Mouse (Mus musculus): ENCODE measurements at regions not wholly inside any gene's neighbourhood (a gene's known extent, or its start where the extent isn't known, plus 50 kb on each side); places are given as distances from the start of the nearest gene placed in this dataset.

DNA sequence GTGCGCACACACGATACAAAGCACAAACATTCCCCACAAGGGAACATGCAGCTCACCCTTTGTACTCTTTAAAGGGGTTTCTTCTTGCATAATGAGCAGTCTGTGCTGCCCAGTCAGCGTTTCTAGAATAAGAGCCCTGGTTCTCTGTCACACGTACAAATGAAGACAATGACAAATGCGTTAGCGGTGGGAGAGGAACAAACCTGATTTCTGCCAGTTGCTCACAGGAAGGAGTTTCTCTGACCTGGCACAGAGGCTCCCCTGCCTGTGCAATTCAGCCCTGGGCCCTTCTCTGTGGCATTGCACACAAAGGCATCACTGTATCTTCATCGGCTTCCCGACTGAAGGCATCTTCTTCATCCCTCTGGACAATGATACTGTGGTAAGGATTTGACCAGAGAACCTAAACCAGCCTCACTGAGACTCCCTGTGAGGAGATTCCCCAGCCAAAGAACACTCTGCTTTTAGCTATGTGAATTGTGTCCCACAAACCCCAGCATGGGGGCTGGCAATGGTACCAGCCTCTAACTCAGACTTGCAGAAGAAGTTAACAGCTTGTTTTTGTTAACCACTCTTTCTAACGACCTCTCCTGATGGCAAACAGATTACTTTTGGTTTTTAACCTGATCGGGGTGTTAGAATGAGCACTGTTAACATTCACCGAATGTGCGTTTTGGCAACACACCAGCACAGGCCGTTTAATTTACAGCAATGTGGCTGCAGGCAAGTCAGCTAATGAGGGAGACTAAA is 139.5 kb upstream of the Nabp1 start:
- Histone ChIP-seq H3K4me3 (no peak overlapping the region), H3K27ac (no peak overlapping the region)
- intact Hi-C loops (cut with DNase I), result loop anchor here (5.0 kb wide), 1 partner anchor 960 kb away; no protein-coding TSS in a partner anchor
- no peak for DNase-seq (ENCODE audit: extremely low spot score in 1 of 2, low spot score in 2 of 2)
- TF ChIP-seq CTCF (IDR thresholded peaks at IDR 0.05), result no peak

- no peak for DNase-seq (ENCODE audit: extremely low spot score in 1 of 2, low spot score in 2 of 2)
- Histone ChIP-seq H3K27ac (no peak overlapping the region), H3K4me3 (no peak overlapping the region)
- TF ChIP-seq CTCF (IDR thresholded peaks at IDR 0.05), result no peak
- intact Hi-C loops (cut with DNase I), result loop anchor here (5.0 kb wide), 1 partner anchor 959 kb away; no protein-coding TSS in a partner anchor
Observed at GRCm38 (mm10) chr1:51616091-51616490, 137.9 kb upstream of the Nabp1 start.

GRCm38 (mm10) chr1:51615523-51615922 is 137.3 kb upstream of the Nabp1 start:
- peak; percentile 63 for DNase-seq (ENCODE audit: extremely low spot score in 1 of 2, low spot score in 2 of 2)
- peak; percentile 78 for TF ChIP-seq CTCF (IDR thresholded peaks at IDR 0.05)
- intact Hi-C loops (cut with DNase I), result loop anchor here (5.0 kb wide), 1 partner anchor 958 kb away; no protein-coding TSS in a partner anchor
- Histone ChIP-seq H3K27ac (no peak overlapping the region), H3K4me3 (no peak overlapping the region)

- no peak for TF ChIP-seq CTCF (IDR thresholded peaks at IDR 0.05)
- Histone ChIP-seq H3K4me3 (no peak overlapping the region), H3K27ac (no peak overlapping the region)
- DNase-seq (ENCODE audit: extremely low spot score in 1 of 2, low spot score in 2 of 2), result no peak
- intact Hi-C loops (cut with DNase I), result loop anchor here (5.0 kb wide), 1 partner anchor 957 kb away; no protein-coding TSS in a partner anchor
Observed at GRCm38 (mm10) chr1:51614700-51615099, 136.5 kb upstream of the Nabp1 start.

- no peak for TF ChIP-seq CTCF (IDR thresholded peaks at IDR 0.05)
- no peak overlapping the region for H3K4me3 ChIP-seq
- no peak overlapping the region for H3K27ac ChIP-seq
- no peak for DNase-seq (ENCODE audit: extremely low spot score in 1 of 2, low spot score in 2 of 2)
- intact Hi-C loops (cut with DNase I), result no loop called here
Observed at GRCm38 (mm10) chr1:51609295-51609694, 131.1 kb upstream of the Nabp1 start.

DNA sequence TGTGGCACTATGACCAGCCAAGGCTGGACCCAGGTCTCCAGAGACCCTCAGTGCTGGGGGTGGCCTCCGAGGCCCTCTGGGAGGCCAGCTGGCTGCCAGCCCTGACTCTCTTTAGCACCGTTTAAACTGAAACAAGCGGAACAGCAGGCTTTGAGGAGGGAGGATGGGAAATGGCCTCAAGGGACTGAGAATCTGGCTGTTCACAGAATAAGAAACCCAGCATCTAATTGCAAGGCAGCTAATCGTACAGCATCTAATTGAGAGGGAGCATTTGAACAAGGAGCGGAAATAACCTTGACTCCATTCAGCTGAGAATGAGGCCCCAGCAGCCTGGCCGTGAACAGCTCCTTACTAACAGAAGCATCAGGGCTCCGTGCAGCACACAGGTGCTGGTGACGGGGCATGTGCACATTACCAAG is 129.2 kb upstream of the Nabp1 start:
- intact Hi-C loops (cut with DNase I), result no loop called here
- no peak overlapping the region for H3K27ac ChIP-seq
- no peak for DNase-seq (ENCODE audit: extremely low spot score in 1 of 2, low spot score in 2 of 2)
- no peak for TF ChIP-seq CTCF (IDR thresholded peaks at IDR 0.05)
- no peak overlapping the region for H3K4me3 ChIP-seq

GRCm38 (mm10) chr1:51602071-51602470 is 123.8 kb upstream of the Nabp1 start:
- Histone ChIP-seq H3K4me3 (no peak overlapping the region), H3K27ac (no peak overlapping the region)
- DNase-seq (ENCODE audit: extremely low spot score in 1 of 2, low spot score in 2 of 2), result no peak
- TF ChIP-seq CTCF (IDR thresholded peaks at IDR 0.05), result no peak
- intact Hi-C loops (cut with DNase I), result loop anchor here (5.0 kb wide), 1 partner anchor 245 kb away; no protein-coding TSS in a partner anchor

DNA sequence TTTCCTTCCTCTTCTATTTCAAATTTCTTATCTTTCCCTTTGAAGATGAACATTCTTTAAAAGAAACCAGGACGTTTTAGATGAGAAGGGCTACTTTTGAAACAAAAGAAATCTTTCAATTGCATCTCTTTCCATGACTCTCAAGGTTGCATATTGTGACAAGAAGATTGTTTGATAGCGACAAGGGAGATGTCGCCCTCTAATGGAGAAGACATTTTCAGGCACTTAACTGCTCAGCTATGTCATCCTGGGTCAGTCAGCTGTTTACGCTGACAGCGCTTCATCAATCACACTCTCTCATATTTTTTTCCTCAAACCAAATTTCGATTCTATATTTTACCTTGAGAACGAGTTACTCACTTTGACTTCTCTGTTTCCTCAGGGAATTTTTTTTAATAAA is 122.2 kb upstream of the Nabp1 start:
- peak; percentile 77 for TF ChIP-seq CTCF (IDR thresholded peaks at IDR 0.05)
- no peak overlapping the region for H3K4me3 ChIP-seq
- intact Hi-C loops (cut with DNase I), result loop anchor here (5.0 kb wide), 1 partner anchor 243 kb away; no protein-coding TSS in a partner anchor
- DNase-seq (ENCODE audit: extremely low spot score in 1 of 2, low spot score in 2 of 2), result no peak
- no peak overlapping the region for H3K27ac ChIP-seq

DNA sequence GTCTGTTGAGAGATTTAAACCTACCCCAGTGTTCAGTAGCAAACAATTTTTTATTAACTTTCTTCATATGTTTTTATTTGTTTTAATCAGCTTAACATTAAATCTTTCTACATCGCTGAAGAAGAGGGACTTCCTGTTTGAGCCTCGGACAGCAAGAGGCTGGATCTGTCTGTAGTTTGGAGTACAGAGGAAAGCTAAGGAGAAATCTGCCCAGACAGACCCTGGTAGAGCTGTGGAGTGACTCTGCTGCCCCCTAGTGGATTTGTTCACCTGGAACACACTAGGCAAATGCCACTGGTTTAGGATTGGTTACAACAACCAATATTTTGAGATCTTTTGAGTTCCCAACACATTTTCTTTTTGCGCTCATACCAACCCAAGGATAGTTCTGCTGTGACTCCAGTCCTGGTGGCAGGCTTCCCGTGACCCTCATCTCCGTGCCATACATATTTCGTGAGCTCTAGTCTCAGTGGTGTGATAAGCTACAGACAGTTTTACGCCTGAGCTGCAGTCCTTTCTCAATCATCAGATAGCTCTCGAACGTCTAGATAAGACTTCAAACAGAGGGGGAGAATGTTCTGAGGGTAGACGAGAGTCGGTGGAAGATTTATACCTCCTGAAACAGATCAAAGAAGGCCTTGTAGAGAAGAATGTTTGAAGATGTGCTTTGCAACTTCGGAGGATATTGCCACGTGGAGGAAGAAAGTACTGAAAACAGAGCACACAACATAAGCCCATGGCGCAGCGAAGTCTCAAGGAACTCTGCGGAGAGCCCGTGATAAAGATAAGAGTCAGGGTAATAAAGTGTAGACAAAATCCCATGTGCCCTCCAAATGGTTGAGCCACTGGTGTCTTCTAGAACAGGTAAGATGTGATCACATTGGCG is 119.0 kb upstream of the Nabp1 start:
- intact Hi-C loops (cut with DNase I), result loop anchor here (1.0 to 5.0 kb wide), 4 partner anchors 132 to 670 kb away; no protein-coding TSS in a partner anchor
- Histone ChIP-seq H3K4me3 (no peak overlapping the region), H3K27ac (no peak overlapping the region)

GRCm38 (mm10) chr1:51594666-51595065 is 116.4 kb upstream of the Nabp1 start:
- Histone ChIP-seq H3K27ac (no peak overlapping the region), H3K4me3 (no peak overlapping the region)
- intact Hi-C loops (cut with DNase I), result loop anchor here (5.0 kb wide), 2 partner anchors 632 to 667 kb away; no protein-coding TSS in a partner anchor
- no peak for TF ChIP-seq CTCF (IDR thresholded peaks at IDR 0.05)
- DNase-seq (ENCODE audit: extremely low spot score in 1 of 2, low spot score in 2 of 2), result no peak

More for the DNA sequence above, 119.0 kb upstream of the Nabp1 start:
- peak; percentile 84 to 86 for DNase-seq (ENCODE audit: extremely low spot score in 1 of 2, low spot score in 2 of 2)
- peak; percentile 92 for TF ChIP-seq CTCF (IDR thresholded peaks at IDR 0.05)

GRCm38 (mm10) chr1:51593621-51594441 is 115.6 kb upstream of the Nabp1 start:
- no peak for TF ChIP-seq CTCF (IDR thresholded peaks at IDR 0.05)
- no peak overlapping the region for H3K27ac ChIP-seq
- no peak for DNase-seq (ENCODE audit: extremely low spot score in 1 of 2, low spot score in 2 of 2)
- H3K4me3 ChIP-seq, result no peak overlapping the region
- intact Hi-C loops (cut with DNase I), result no loop called here
